Mouse (Mus musculus) lung, adult 2 months (tissue): ENCODE data around the gene Phldb2.

ENCODE experiments used
- CTCF ChIP-seq: fragments of 200-500 bp; IDR thresholded peaks from 2 replicates; pipeline ENCODE4 v1.5.1; 2011; ENCODE audit warnings: mild to moderate bottlenecking, low read length, control low read depth; ENCODE audit not compliant: insufficient read depth
- POLR2A ChIP-seq: fragments of 200-500 bp; IDR thresholded peaks from 2 replicates; pipeline ENCODE4 v1.6.1; 2011; ENCODE audit warnings: low read depth, mild to moderate bottlenecking, control low read depth, low read length, borderline replicate concordance; ENCODE audit errors: extremely low read depth

- TF ChIP-seq CTCF (0 out of 2 replicates have a peak, but pooled peaks have one; percentile 11), POLR2A (no peak)
Measured at GRCm38 (mm10) chr16:45939436-45939835, 14.0 kb downstream of the Phldb2 start.
